Mouse (Mus musculus) cerebellum, adult 2 months (tissue): ENCODE results near the gene Unc5cl. TPM values are rescaled to one million over a fixed set of nuclear protein-coding genes. Genes with fewer than 3 reads are reported as not detected.

ENCODE experiments used
- DNase-seq, 2 experiments: peaks; one replicate each; pipeline ENCODE4 v3.0.0; 2021
- H3K27ac ChIP-seq: fragments of 200-500 bp; 2 replicates; pipeline ENCODE4 v1.5.1; 2012; ENCODE audit warnings: low read length, control low read depth, inconsistent platforms; ENCODE audit not compliant: insufficient read depth
- H3K27me3 ChIP-seq: fragments of 200-500 bp; 2 replicates; pipeline ENCODE4 v1.6.1; 2012; ENCODE audit warnings: inconsistent platforms, mild to moderate bottlenecking, low read length, moderate library complexity; ENCODE audit not compliant: control insufficient read depth, insufficient read depth
- H3K4me1 ChIP-seq: fragments of 200-500 bp; 2 replicates; pipeline ENCODE4 v1.6.1; 2011; ENCODE audit warnings: low read length; ENCODE audit not compliant: control insufficient read depth, insufficient read depth
- H3K4me3 ChIP-seq: fragments of 200-500 bp; replicated peaks from 2 replicates; pipeline ENCODE3; 2011; ENCODE audit warnings: mild to moderate bottlenecking, low read depth, low read length, control low read depth; ENCODE audit not compliant: insufficient read depth
- CTCF ChIP-seq: fragments of 200-500 bp; IDR thresholded peaks from 2 replicates; pipeline ENCODE4 v1.5.1; 2011; ENCODE audit warnings: low read depth, mild to moderate bottlenecking, control low read depth, low read length, moderate library complexity, borderline replicate concordance; ENCODE audit not compliant: insufficient read depth
- POLR2A ChIP-seq: fragments of 200-500 bp; IDR thresholded peaks from 2 replicates; pipeline ENCODE4 v1.6.1; 2011; ENCODE audit warnings: low read length, control low read depth, borderline replicate concordance; ENCODE audit not compliant: insufficient read depth
- WGBS: fragments of 180-500 bp; shearing (Covaris S2); methylation state at CpG from one replicate; pipeline ENCODE4 v1.1.7; 2018; 5-methylcytosine and 5-hydroxymethylcytosine counted together
- polyA plus RNA-seq: library from polyadenylated mRNA; depleted of rRNA; stranded (reverse); fragments of >200 nt; gene quantifications from 2 replicates; pipeline ENCODE4 v1.2.3, GENCODE M21; 2012

The Unc5cl gene
- polyA plus RNA-seq, 1 experiment: 0.16 TPM

GRCm38 (mm10) chr17:48542733-48543132, 88.0 kb downstream of the Unc5cl start:
- WGBS: 89% methylated on average over 11 of the region's 11 CpGs
- no peak for DNase-seq
- Histone ChIP-seq H3K27ac (no peak overlapping the region), H3K27me3 (no peaks in the 10 kb centered on the region), H3K4me3 (no peak overlapping the region), H3K4me1 (peaks cover 17% of the 10 kb centered on the region)
- TF ChIP-seq CTCF (no peak), POLR2A (no peak)

GRCm38 (mm10) chr17:48543301-48543765, 88.6 kb downstream of the Unc5cl start:
- 16% methylated on average over 15 of the region's 15 CpGs for WGBS
- Histone ChIP-seq H3K4me1 (peaks cover 17% of the 10 kb centered on the region), H3K4me3 (peak overlapping the region; percentile 32), H3K27me3 (no peaks in the 10 kb centered on the region), H3K27ac (peak overlapping the region; percentile 89)
- DNase-seq: peak; percentile 46 to 51
- TF ChIP-seq POLR2A: no peak; the same call in 1 of the 2 replicates
- TF ChIP-seq CTCF: no peak

GRCm38 (mm10) chr17:48544722-48545121, 90.0 kb downstream of the Unc5cl start:
- WGBS: 91% methylated on average over 9 of the region's 9 CpGs
- Histone ChIP-seq H3K27me3 (no peaks in the 10 kb centered on the region), H3K27ac (no peak overlapping the region), H3K4me1 (peaks cover 17% of the 10 kb centered on the region), H3K4me3 (no peak overlapping the region)
- TF ChIP-seq CTCF: no peak
- TF ChIP-seq POLR2A: no peak
- no peak for DNase-seq

- WGBS: 80% methylated on average over 28 of the region's 28 CpGs
- DNase-seq: no peak
- no peak for TF ChIP-seq CTCF
- TF ChIP-seq POLR2A: no peak
- H3K27ac ChIP-seq: no peak overlapping the region
- H3K27me3 ChIP-seq: no peaks in the 10 kb centered on the region
- peaks cover 17% of the 10 kb centered on the region for H3K4me1 ChIP-seq
- H3K4me3 ChIP-seq: no peak overlapping the region
These were observed 90.7 kb downstream of the Unc5cl start for GRCm38 (mm10) chr17:48545223-48545943.

GRCm38 (mm10) chr17:48546036-48546435, 91.3 kb downstream of the Unc5cl start:
- TF ChIP-seq POLR2A (no peak), CTCF (no peak)
- Histone ChIP-seq H3K4me3 (no peak overlapping the region), H3K27ac (no peak overlapping the region), H3K4me1 (peaks cover 19% of the 10 kb centered on the region), H3K27me3 (no peaks in the 10 kb centered on the region)
- WGBS: 93% methylated on average over 11 of the region's 11 CpGs
- no peak for DNase-seq

- Histone ChIP-seq H3K27me3 (no peaks in the 10 kb centered on the region), H3K4me1 (peaks cover 26% of the 10 kb centered on the region), H3K27ac (no peak overlapping the region; the same call in 1 of the 2 replicates), H3K4me3 (no peak overlapping the region)
- WGBS: 96% methylated on average over 6 of the region's 6 CpGs
- DNase-seq: no peak
- TF ChIP-seq POLR2A (no peak), CTCF (no peak)
These were observed 93.0 kb downstream of the Unc5cl start for GRCm38 (mm10) chr17:48547668-48548067.

GRCm38 (mm10) chr17:48551788-48552531, 97.3 kb downstream of the Unc5cl start:
- peak; percentile 20; the same call in 1 of the 2 replicates for TF ChIP-seq CTCF
- TF ChIP-seq POLR2A: no peak
- Histone ChIP-seq H3K4me1 (peaks cover 24% of the 10 kb centered on the region; the same call in 1 of the 2 replicates), H3K27ac (peak overlapping the region; percentile 98), H3K27me3 (no peaks in the 10 kb centered on the region), H3K4me3 (no peak overlapping the region)
- DNase-seq: peak; percentile 88 to 91
- 13% methylated on average over 4 of the region's 4 CpGs for WGBS

- H3K4me3 ChIP-seq: no peak overlapping the region
- H3K4me1 ChIP-seq: peaks cover 24% of the 10 kb centered on the region; the same call in 1 of the 2 replicates
- H3K27ac ChIP-seq: peak overlapping the region; percentile 98
- 15% methylated on average over 3 of the region's 3 CpGs for WGBS
- DNase-seq: peak; percentile 52 to 76
- no peak for TF ChIP-seq POLR2A
- no peak for TF ChIP-seq CTCF
- H3K27me3 ChIP-seq: no peaks in the 10 kb centered on the region
These were observed 97.8 kb downstream of the Unc5cl start for GRCm38 (mm10) chr17:48552532-48552915.
